Mouse (Mus musculus) myocyte (in vitro differentiated cells): ENCODE measurements at regions not wholly inside any gene's neighbourhood (a gene's known extent, or its start where the extent isn't known, plus 50 kb on each side); places are given as distances from the start of the nearest gene placed in this dataset.

Source experiments
- H3K27me3 ChIP-seq: one replicate; pipeline ENCODE4 v1.6.1; 2011; ENCODE audit not compliant: control insufficient read depth, insufficient read depth, insufficient read length
- H3K36me3 ChIP-seq: one replicate; pipeline ENCODE4 v1.6.1; 2011; ENCODE audit not compliant: control insufficient read depth, insufficient read depth
- H3K4me2 ChIP-seq: one replicate; pipeline ENCODE4 v1.6.1; 2011; ENCODE audit warnings: low read depth, control low read depth
- H3K4me3 ChIP-seq: one replicate; pipeline ENCODE4 v1.5.1; 2011; ENCODE audit warnings: mild to moderate bottlenecking, control low read depth, moderate library complexity
- H3K79me2 ChIP-seq: one replicate; pipeline ENCODE4 v1.6.1; 2011; ENCODE audit not compliant: control insufficient read depth, insufficient read depth
- H3ac ChIP-seq: one replicate; pipeline ENCODE4 v1.6.1; 2011; ENCODE audit not compliant: control insufficient read depth, insufficient read length
- CEBPB ChIP-seq: IDR thresholded peaks from 2 replicates; pipeline ENCODE4 v1.6.1; 2011; ENCODE audit warnings: mild to moderate bottlenecking, moderate library complexity; ENCODE audit not compliant: poor library complexity, insufficient read depth, severe bottlenecking
- E2F4 ChIP-seq: IDR thresholded peaks from one replicate; pipeline ENCODE4 v1.6.1; 2011; ENCODE audit warnings: mild to moderate bottlenecking, control low read depth, moderate library complexity; ENCODE audit not compliant: insufficient read depth
- MAX ChIP-seq: IDR thresholded peaks from one replicate; pipeline ENCODE4 v1.6.1; 2011; ENCODE audit warnings: low read depth, mild to moderate bottlenecking, control low read depth
- MYOD1 ChIP-seq, 3 experiments: IDR thresholded peaks; one replicate each; pipeline ENCODE4 v1.6.1; 2011; ENCODE audit warnings: control low read depth in 2 of 3, low read depth in 2 of 3, mild to moderate bottlenecking in 2 of 3, moderate library complexity in 1 of 3; ENCODE audit not compliant: insufficient read length in 2 of 3, control insufficient read depth in 1 of 3
- MYOG ChIP-seq, 3 experiments: IDR thresholded peaks; one replicate each; pipeline ENCODE4 v1.6.1; 2011; ENCODE audit warnings: control low read depth in 2 of 3, low read depth in 2 of 3, mild to moderate bottlenecking in 2 of 3; ENCODE audit not compliant: insufficient read length in 2 of 3, control insufficient read depth in 1 of 3, insufficient read depth in 1 of 3
- POLR2A ChIP-seq: IDR thresholded peaks from one replicate; pipeline ENCODE4 v1.6.1; 2011; ENCODE audit warnings: low read depth, mild to moderate bottlenecking, control low read depth, moderate library complexity; ENCODE audit not compliant: insufficient read length
- POLR2AphosphoS2 ChIP-seq: IDR thresholded peaks from one replicate; pipeline ENCODE4 v1.6.1; 2011; ENCODE audit warnings: low read depth, control low read depth; ENCODE audit not compliant: insufficient read length
- REST ChIP-seq: IDR thresholded peaks from one replicate; pipeline ENCODE4 v1.6.1; 2011; ENCODE audit warnings: mild to moderate bottlenecking, control low read depth, moderate library complexity; ENCODE audit not compliant: insufficient read depth, insufficient read length
- SRF ChIP-seq: IDR thresholded peaks from one replicate; pipeline ENCODE4 v1.6.1; 2011; ENCODE audit warnings: low read depth; ENCODE audit not compliant: control insufficient read depth, insufficient read length
- TCF12 ChIP-seq: IDR thresholded peaks from one replicate; pipeline ENCODE4 v1.6.1; 2011; ENCODE audit warnings: mild to moderate bottlenecking, control low read depth; ENCODE audit not compliant: poor library complexity, insufficient read depth, severe bottlenecking
- TCF3 ChIP-seq: IDR thresholded peaks from one replicate; pipeline ENCODE4 v1.6.1; 2011; ENCODE audit warnings: low read depth, control low read depth; ENCODE audit not compliant: insufficient read length
- USF1 ChIP-seq: IDR thresholded peaks from one replicate; pipeline ENCODE4 v1.6.1; 2011; ENCODE audit warnings: low read depth, mild to moderate bottlenecking, control low read depth, moderate library complexity

DNA sequence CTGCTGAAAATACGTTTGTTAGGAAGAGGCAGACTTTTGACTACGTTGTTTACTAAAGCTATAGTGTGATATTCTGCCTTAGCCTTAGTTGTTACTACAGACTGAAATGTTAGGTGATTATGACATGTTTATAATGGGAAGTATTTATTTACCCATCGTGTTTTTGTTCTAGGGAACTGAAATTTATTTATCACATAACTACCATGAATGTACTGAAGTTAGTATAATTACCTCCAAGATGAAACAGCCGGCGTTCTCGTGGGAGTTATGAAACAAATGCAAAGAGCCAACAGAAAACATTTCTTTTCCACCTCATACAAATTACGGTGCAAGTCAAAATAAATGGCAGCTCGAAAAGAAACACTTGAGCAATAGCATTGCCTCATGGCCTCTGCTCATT is 155.8 kb upstream of the Dynlrb2 start:
- H3K27me3 ChIP-seq = no peaks in the 10 kb centered on the region
- no peaks in the 10 kb centered on the region for H3K79me2 ChIP-seq
- H3K4me3 ChIP-seq = no peak overlapping the region
- H3K36me3 ChIP-seq = no peaks in the 10 kb centered on the region
- TF ChIP-seq TCF12 = no peak
- no peak for TF ChIP-seq REST
- TF ChIP-seq USF1 = no peak
- TF ChIP-seq POLR2A = no peak
- no peak for TF ChIP-seq E2F4
- no peak for TF ChIP-seq TCF3
- no peak for TF ChIP-seq MYOD1 (IDR thresholded peaks at IDR 0.05; ENCODE audit: control insufficient read depth in 1 of 3, insufficient read length in 2 of 3, low read depth in 2 of 3)
- TF ChIP-seq SRF = no peak
- TF ChIP-seq MAX = no peak
- no peak for TF ChIP-seq POLR2AphosphoS2
- TF ChIP-seq CEBPB = no peak
- TF ChIP-seq MYOG (IDR thresholded peaks at IDR 0.05; ENCODE audit: control insufficient read depth in 1 of 3, insufficient read depth in 1 of 3, insufficient read length in 2 of 3, low read depth in 2 of 3) = no peak
- no peak overlapping the region for H3ac ChIP-seq
- H3K4me2 ChIP-seq = no peak overlapping the region

DNA sequence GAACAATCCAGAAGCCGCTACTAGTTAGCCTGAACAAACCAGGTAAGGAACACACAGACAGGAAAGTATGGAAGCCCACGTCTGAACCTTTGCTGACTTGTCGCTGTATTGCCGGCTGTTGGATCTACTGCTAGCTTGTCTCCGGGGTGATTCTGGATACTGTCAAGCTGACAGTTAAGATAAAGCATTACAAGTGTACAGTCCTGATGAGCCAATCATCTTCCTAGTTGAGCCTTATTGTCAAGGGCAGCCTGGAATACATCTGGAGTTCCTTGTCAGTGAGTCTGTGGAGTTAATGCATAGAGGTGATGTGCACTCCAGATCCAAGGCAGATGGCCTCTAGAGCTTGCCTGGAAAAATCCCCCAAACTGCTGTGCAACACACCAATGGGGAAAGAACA is 157.8 kb upstream of the Dynlrb2 start:
- Histone ChIP-seq H3K36me3 (no peaks in the 10 kb centered on the region), H3K79me2 (no peaks in the 10 kb centered on the region), H3ac (no peak overlapping the region), H3K4me2 (no peak overlapping the region), H3K4me3 (no peak overlapping the region), H3K27me3 (no peaks in the 10 kb centered on the region)
- TF ChIP-seq SRF (no peak), TCF3 (no peak), POLR2A (no peak), POLR2AphosphoS2 (no peak)

DNA sequence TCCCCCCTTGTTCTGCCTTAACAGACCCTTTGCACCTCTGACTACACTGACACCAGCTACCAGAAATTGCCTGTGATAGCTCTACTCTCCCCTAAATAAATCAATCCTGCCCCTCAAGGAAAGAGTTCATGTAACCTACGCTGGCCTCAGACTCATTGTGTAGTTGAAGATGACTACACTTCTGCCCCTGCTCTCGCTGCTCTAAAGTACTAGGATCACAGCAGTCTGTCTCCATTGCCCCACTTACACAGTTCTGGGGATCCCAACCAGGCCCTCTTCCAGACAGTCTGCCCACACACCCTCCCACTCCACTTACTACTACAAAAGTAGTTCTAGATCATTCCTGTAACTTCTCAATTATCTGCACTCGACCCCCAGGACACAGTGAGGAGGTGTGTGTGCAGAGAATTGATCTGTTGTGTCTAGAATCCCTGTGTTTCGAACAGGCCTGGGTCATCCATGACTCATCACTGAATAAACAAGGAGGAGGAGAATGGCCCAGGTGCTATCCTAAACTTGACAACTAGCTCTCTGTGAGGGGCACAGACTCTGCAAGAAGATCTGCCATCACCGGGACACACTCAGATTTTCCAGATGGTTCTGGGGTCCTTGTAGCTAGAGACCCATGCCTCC is 160.1 kb upstream of the Dynlrb2 start:
- TF ChIP-seq TCF3 (no peak), MYOG (IDR thresholded peaks at IDR 0.05; ENCODE audit: control insufficient read depth in 1 of 3, insufficient read depth in 1 of 3, insufficient read length in 2 of 3, low read depth in 2 of 3) (no peak), REST (no peak), E2F4 (no peak), USF1 (no peak), CEBPB (no peak), POLR2AphosphoS2 (no peak), TCF12 (no peak), MAX (no peak), POLR2A (no peak), MYOD1 (IDR thresholded peaks at IDR 0.05; ENCODE audit: control insufficient read depth in 1 of 3, insufficient read length in 2 of 3, low read depth in 2 of 3) (no peak), SRF (no peak)
- no peak overlapping the region for H3ac ChIP-seq
- H3K36me3 ChIP-seq = no peaks in the 10 kb centered on the region
- no peak overlapping the region for H3K4me3 ChIP-seq
- no peaks in the 10 kb centered on the region for H3K27me3 ChIP-seq
- H3K79me2 ChIP-seq = no peaks in the 10 kb centered on the region
- H3K4me2 ChIP-seq = no peak overlapping the region

- no peaks in the 10 kb centered on the region for H3K79me2 ChIP-seq
- no peaks in the 10 kb centered on the region for H3K36me3 ChIP-seq
- H3K4me3 ChIP-seq = no peak overlapping the region
- no peak overlapping the region for H3ac ChIP-seq
- no peak overlapping the region for H3K4me2 ChIP-seq
- no peak for TF ChIP-seq SRF
- no peak for TF ChIP-seq CEBPB
- TF ChIP-seq POLR2AphosphoS2 = no peak
- TF ChIP-seq USF1 = no peak
- TF ChIP-seq E2F4 = no peak
- TF ChIP-seq TCF3 = no peak
- TF ChIP-seq TCF12 = no peak
- no peak for TF ChIP-seq REST
- no peak for TF ChIP-seq MYOG (IDR thresholded peaks at IDR 0.05; ENCODE audit: control insufficient read depth in 1 of 3, insufficient read depth in 1 of 3, insufficient read length in 2 of 3, low read depth in 2 of 3)
- no peak for TF ChIP-seq MAX
- TF ChIP-seq POLR2A = no peak
- TF ChIP-seq MYOD1 (IDR thresholded peaks at IDR 0.05; ENCODE audit: control insufficient read depth in 1 of 3, insufficient read length in 2 of 3, low read depth in 2 of 3) = no peak
- no peaks in the 10 kb centered on the region for H3K27me3 ChIP-seq
Measured at GRCm38 (mm10) chr8:116343534-116343933, 161.2 kb upstream of the Dynlrb2 start.

- Histone ChIP-seq H3K4me2 (no peak overlapping the region), H3K36me3 (no peaks in the 10 kb centered on the region), H3ac (no peak overlapping the region), H3K79me2 (no peaks in the 10 kb centered on the region), H3K27me3 (no peaks in the 10 kb centered on the region), H3K4me3 (no peak overlapping the region)
- TF ChIP-seq POLR2AphosphoS2 (no peak), REST (no peak), USF1 (no peak)
Measured at GRCm38 (mm10) chr8:116334772-116335171, 170.0 kb upstream of the Dynlrb2 start.
